Mouse (Mus musculus) ES-E14 (cell line): ENCODE measurements around the gene Arhgap31.

Experiments
- CHD2 ChIP-seq: IDR thresholded peaks from 2 replicates; pipeline ENCODE4 v1.6.1; 2014; ENCODE audit warnings: mild to moderate bottlenecking, low read depth, low read length, inconsistent platforms
- HCFC1 ChIP-seq: IDR thresholded peaks from 2 replicates; pipeline ENCODE4 v1.6.1; 2012; ENCODE audit warnings: low read length, inconsistent platforms, borderline replicate concordance; ENCODE audit not compliant: insufficient read depth
- MAFK ChIP-seq: IDR thresholded peaks from 2 replicates; pipeline ENCODE4 v1.6.1; 2014; ENCODE audit warnings: mild to moderate bottlenecking, low read depth, low read length, inconsistent platforms; ENCODE audit not compliant: insufficient read depth
- ZC3H11A ChIP-seq: IDR thresholded peaks from 2 replicates; pipeline ENCODE4 v1.6.1; 2012; ENCODE audit warnings: low read depth, mild to moderate bottlenecking, inconsistent platforms, low read length, borderline replicate concordance

- TF ChIP-seq MAFK (no peak), CHD2 (no peak), HCFC1 (no peak), ZC3H11A (no peak)
These were observed 557 bp upstream of the Arhgap31 start for GRCm38 (mm10) chr16:38713404-38714258.
